Mouse (Mus musculus) embryonic fibroblast, embryonic 13.5 days (primary cell): ENCODE results near the gene Pde7b.

Source experiments
- CTCF ChIP-seq: IDR thresholded peaks from 2 replicates; pipeline ENCODE4 v1.5.1; 2011; ENCODE audit warnings: mild to moderate bottlenecking, control low read depth, low read length, moderate library complexity, borderline replicate concordance; ENCODE audit not compliant: insufficient read depth
- POLR2A ChIP-seq: IDR thresholded peaks from 2 replicates; pipeline ENCODE4 v1.6.1; 2011; ENCODE audit warnings: low read depth, mild to moderate bottlenecking, control low read depth, low read length, moderate library complexity

DNA sequence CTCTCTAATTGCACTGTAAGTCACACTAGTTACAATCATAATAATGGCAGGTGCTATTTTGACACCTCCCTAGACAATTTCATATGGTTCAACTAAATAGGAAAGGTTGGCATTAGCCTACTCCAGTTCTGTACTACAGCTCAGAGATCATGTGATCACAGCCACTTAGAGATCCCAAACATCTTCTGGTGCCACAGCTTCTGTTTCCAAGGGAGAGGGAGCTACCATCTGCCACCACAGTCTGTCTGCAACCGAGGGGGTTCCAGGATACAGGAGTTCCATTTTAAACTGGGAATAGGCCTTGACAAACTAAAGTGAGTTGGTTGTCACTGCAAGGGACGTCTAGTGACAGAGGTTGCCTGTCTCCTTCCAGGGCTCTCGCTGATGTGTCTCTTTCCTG lies 344.1 kb downstream of the Pde7b start:
- no peak for TF ChIP-seq POLR2A
- TF ChIP-seq CTCF = no peak
